Mouse (Mus musculus): Measurements from ENCODE around the gene Hsh2d. TPM values are rescaled to one million over a fixed set of nuclear protein-coding genes. Genes with fewer than 3 reads are reported as not detected.

Gene Hsh2d
- polyA plus RNA-seq, 1 experiment from 2014 or later: not detected

- ATAC-seq (ENCODE audit: insufficient number of reproducible peaks, low FRiP score, low TSS enrichment, low read depth): no peak
- 88% methylated on average over 5 of the region's 5 CpGs for WGBS
- H3K27me3 ChIP-seq: no peaks in the 10 kb centered on the region
- no peak overlapping the region for H3K27ac ChIP-seq
- H3K4me3 ChIP-seq: no peak overlapping the region
- no peaks in the 10 kb centered on the region for H3K9me3 ChIP-seq
- no peak overlapping the region for H3K9ac ChIP-seq
- H3K4me2 ChIP-seq: no peak overlapping the region
- peaks cover 29% of the 10 kb centered on the region for H3K36me3 ChIP-seq
- H3K4me1 ChIP-seq: peaks cover 10% of the 10 kb centered on the region
Measured at GRCm38 (mm10) chr8:72222656-72223055, 33.2 kb downstream of the Hsh2d start.

GRCm38 (mm10) chr8:72239499-72240402 is 50.3 kb downstream of the Hsh2d start, which contains the start of gene Ap1m1:
Gene Ap1m1 (plus strand): TSS chr8:72240018.
- under 1% methylated on average over 54 of the region's 54 CpGs for WGBS
- Histone ChIP-seq H3K9ac (peak within 1 kb of the TSS; percentile 65), H3K9me3 (no peaks in the 10 kb centered on the region), H3K36me3 (peaks cover 9% of the 10 kb centered on the region; the same call in 1 of the 2 replicates), H3K4me1 (peaks cover 16% of the 10 kb centered on the region), H3K4me3 (peak within 1 kb of the TSS; percentile 77), H3K4me2 (peak within 1 kb of the TSS; percentile 80), H3K27me3 (no peaks in the 10 kb centered on the region), H3K27ac (peak within 1 kb of the TSS; percentile 99)
- ATAC-seq (ENCODE audit: insufficient number of reproducible peaks, low FRiP score, low TSS enrichment, low read depth): peak; percentile 97

- H3K4me2 ChIP-seq: peak overlapping the region; percentile 80
- no peaks in the 10 kb centered on the region for H3K9me3 ChIP-seq
- peaks cover 16% of the 10 kb centered on the region for H3K4me1 ChIP-seq
- peak overlapping the region; percentile 99 for H3K27ac ChIP-seq
- H3K36me3 ChIP-seq: peaks cover 12% of the 10 kb centered on the region; the same call in 1 of the 2 replicates
- no peak; the same call in 1 of the 2 replicates for ATAC-seq (ENCODE audit: insufficient number of reproducible peaks, low FRiP score, low TSS enrichment, low read depth)
- WGBS: 1% methylated on average over 24 of the region's 24 CpGs
- H3K9ac ChIP-seq: peak overlapping the region; percentile 65
- H3K27me3 ChIP-seq: no peaks in the 10 kb centered on the region
- H3K4me3 ChIP-seq: peak overlapping the region; percentile 77
Measured at GRCm38 (mm10) chr8:72240403-72240763, 50.9 kb downstream of the Hsh2d start.

GRCm38 (mm10) chr8:72240951-72241350 is 51.5 kb downstream of the Hsh2d start:
- Histone ChIP-seq H3K36me3 (peaks cover 12% of the 10 kb centered on the region; the same call in 1 of the 2 replicates), H3K9me3 (no peaks in the 10 kb centered on the region), H3K9ac (peak overlapping the region; percentile 65; the same call in 1 of the 2 replicates), H3K4me3 (peak overlapping the region; percentile 77), H3K27me3 (no peaks in the 10 kb centered on the region), H3K4me1 (peaks cover 16% of the 10 kb centered on the region), H3K27ac (no peak overlapping the region), H3K4me2 (peak overlapping the region; percentile 80)
- WGBS: 70% methylated on average over 7 of the region's 7 CpGs
- no peak for ATAC-seq (ENCODE audit: insufficient number of reproducible peaks, low FRiP score, low TSS enrichment, low read depth)

- no peaks in the 10 kb centered on the region for H3K27me3 ChIP-seq
- peaks cover 16% of the 10 kb centered on the region for H3K4me1 ChIP-seq
- H3K4me2 ChIP-seq: no peak overlapping the region
- ATAC-seq (ENCODE audit: insufficient number of reproducible peaks, low FRiP score, low TSS enrichment, low read depth): no peak
- H3K4me3 ChIP-seq: no peak overlapping the region
- WGBS: 97% methylated on average over 1 of the region's 1 CpGs
- no peaks in the 10 kb centered on the region for H3K9me3 ChIP-seq
- H3K9ac ChIP-seq: no peak overlapping the region
- H3K36me3 ChIP-seq: peaks cover 23% of the 10 kb centered on the region
- H3K27ac ChIP-seq: no peak overlapping the region
Measured at GRCm38 (mm10) chr8:72242226-72242625, 52.8 kb downstream of the Hsh2d start.

GRCm38 (mm10) chr8:72244610-72245009 is 55.2 kb downstream of the Hsh2d start:
- Histone ChIP-seq H3K9ac (no peak overlapping the region), H3K27me3 (no peaks in the 10 kb centered on the region), H3K4me2 (no peak overlapping the region), H3K27ac (no peak overlapping the region), H3K36me3 (peaks cover 39% of the 10 kb centered on the region), H3K4me3 (no peak overlapping the region), H3K9me3 (no peaks in the 10 kb centered on the region), H3K4me1 (peaks cover 14% of the 10 kb centered on the region)
- whole genome bisulfite sequencing: 67% methylated on average over 2 of the region's 2 CpGs
- no peak for ATAC-seq (ENCODE audit: insufficient number of reproducible peaks, low FRiP score, low TSS enrichment, low read depth)

Other genes with a start within 250 kb of the Hsh2d start
- gene Zfp961, start 238.6 kb upstream of the Hsh2d start, polyA plus RNA-seq (2015; fragmentation: Nextera tagmentation; extraction: Ambion mirVana): 14.4 and 16.9 TPM in 2 replicates
- gene Cyp4f18, start 180.0 kb upstream of the Hsh2d start, polyA plus RNA-seq (2015; fragmentation: Nextera tagmentation; extraction: Ambion mirVana): 1.2 and 2.0 TPM in 2 replicates
- not detected in 2 replicates for gene Olfr372, start 148.4 kb upstream of the Hsh2d start, polyA plus RNA-seq (2015; fragmentation: Nextera tagmentation; extraction: Ambion mirVana)
- 0.04 TPM in 1 of 2 replicates, not detected in the other for gene Olfr373, start 106.5 kb upstream of the Hsh2d start, polyA plus RNA-seq (2015; fragmentation: Nextera tagmentation; extraction: Ambion mirVana)
- gene Olfr374, start 82.6 kb upstream of the Hsh2d start, polyA plus RNA-seq (2015; fragmentation: Nextera tagmentation; extraction: Ambion mirVana): 0.01 and 0.09 TPM in 2 replicates
- 665 and 704 TPM in 2 replicates for gene Tpm4, start 54.7 kb upstream of the Hsh2d start, polyA plus RNA-seq (2015; fragmentation: Nextera tagmentation; extraction: Ambion mirVana)
- 110 and 133 TPM in 2 replicates for gene Rab8a, start 28.4 kb upstream of the Hsh2d start, polyA plus RNA-seq (2015; fragmentation: Nextera tagmentation; extraction: Ambion mirVana)
- gene Cib3, start 23.2 kb downstream of the Hsh2d start, polyA plus RNA-seq (2015; fragmentation: Nextera tagmentation; extraction: Ambion mirVana): not detected in 2 replicates
- not detected in 2 replicates for gene Gm11034, start 24.0 kb downstream of the Hsh2d start, polyA plus RNA-seq (2015; fragmentation: Nextera tagmentation; extraction: Ambion mirVana)
- 65.9 and 66.2 TPM in 2 replicates for gene Fam32a, start 30.1 kb downstream of the Hsh2d start, polyA plus RNA-seq (2015; fragmentation: Nextera tagmentation; extraction: Ambion mirVana)
- 99.5 and 106 TPM in 2 replicates for gene Ap1m1, start 50.4 kb downstream of the Hsh2d start, polyA plus RNA-seq (2015; fragmentation: Nextera tagmentation; extraction: Ambion mirVana)
- 19.9 and 20.1 TPM in 2 replicates for gene Gm10282, start 115.6 kb downstream of the Hsh2d start, polyA plus RNA-seq (2015; fragmentation: Nextera tagmentation; extraction: Ambion mirVana)
- 14.8 and 16.3 TPM in 2 replicates for gene Klf2, start 129.4 kb downstream of the Hsh2d start, polyA plus RNA-seq (2015; fragmentation: Nextera tagmentation; extraction: Ambion mirVana)
- 50.4 and 54.8 TPM in 2 replicates for gene Eps15l1, start 231.8 kb downstream of the Hsh2d start, polyA plus RNA-seq (2015; fragmentation: Nextera tagmentation; extraction: Ambion mirVana)

Data from limb, embryonic 15.5 days (tissue).